Mouse (Mus musculus) embryo, embryonic 11 days (tissue): ENCODE data around the gene Pmpcb.
A peak's percentile ranks its signal among the peaks of the same experiment; 100 is the strongest.
"Not testable (repeated sequence)": the region's sequence is repeated elsewhere in the genome, so short reads cannot be mapped to it uniquely, and the experiment has no call there.

ENCODE experiments used
- DNase-seq: peaks from one replicate; pipeline ENCODE4 v3.0.0-alpha.2; 2015

The Pmpcb gene

DNA sequence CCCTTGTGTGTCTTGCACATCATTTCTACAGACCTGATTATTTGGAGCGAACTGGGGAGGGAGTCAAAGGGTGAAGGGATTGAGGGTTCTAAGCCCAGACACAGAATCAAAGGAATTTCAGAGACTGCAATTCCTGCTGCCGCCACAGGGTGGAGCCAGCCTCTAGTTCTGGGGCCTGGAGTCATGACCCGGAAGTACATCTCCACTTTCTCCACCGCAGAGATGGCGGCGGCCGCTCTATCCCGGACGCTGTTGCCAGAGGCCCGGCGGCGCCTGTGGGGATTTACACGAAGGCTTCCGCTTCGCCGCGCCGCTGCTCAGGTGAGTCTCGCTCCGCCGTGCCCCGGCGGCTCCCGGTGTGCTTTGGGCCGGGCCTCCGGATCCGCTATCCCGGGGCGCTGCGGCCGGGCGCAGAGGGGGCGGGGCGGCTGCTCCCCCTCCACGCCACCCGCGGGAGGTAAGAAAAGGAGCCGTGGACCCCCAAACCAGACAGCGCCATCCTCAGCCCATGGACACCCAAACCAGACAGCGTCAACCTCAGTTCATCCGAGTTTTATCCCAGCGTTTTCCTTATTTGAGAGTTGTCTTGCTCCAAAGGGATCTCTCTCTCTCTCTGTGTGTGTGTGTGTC lies at the start of gene Pmpcb:
Pmpcb (plus strand) TSS at position 186 of the 630 bp plus-strand sequence.
- DNase-seq, result peak; percentile 92

- no peak for DNase-seq
Observed at GRCm38 (mm10) chr5:21692230-21692629, 44.7 kb upstream of the Pmpcb start.

- no peak for DNase-seq
Observed at GRCm38 (mm10) chr5:21693372-21693870, 43.5 kb upstream of the Pmpcb start.

- no peak for DNase-seq
Observed at GRCm38 (mm10) chr5:21694854-21695490, 42.0 kb upstream of the Pmpcb start.

DNA sequence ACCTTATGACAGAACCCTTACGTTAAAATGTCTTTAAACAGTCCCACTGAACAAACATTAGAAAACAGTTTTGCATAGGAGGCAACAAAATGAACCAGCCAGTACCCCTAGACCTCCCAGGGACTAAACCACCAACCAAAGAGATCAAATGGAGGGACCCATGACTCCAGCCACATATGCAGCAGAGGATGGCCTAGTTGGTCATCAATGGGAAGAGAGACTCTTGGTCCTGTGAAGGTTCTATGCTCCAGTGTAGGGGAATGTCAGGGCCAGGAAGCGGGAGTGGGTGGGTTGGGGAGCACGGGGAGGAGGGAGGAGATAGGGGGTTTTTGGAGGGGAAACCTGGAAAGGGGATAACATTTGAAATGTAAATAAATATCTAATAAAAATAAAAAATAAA lies 37.4 kb upstream of the Pmpcb start:
- DNase-seq, result not testable (repeated sequence)

DNA sequence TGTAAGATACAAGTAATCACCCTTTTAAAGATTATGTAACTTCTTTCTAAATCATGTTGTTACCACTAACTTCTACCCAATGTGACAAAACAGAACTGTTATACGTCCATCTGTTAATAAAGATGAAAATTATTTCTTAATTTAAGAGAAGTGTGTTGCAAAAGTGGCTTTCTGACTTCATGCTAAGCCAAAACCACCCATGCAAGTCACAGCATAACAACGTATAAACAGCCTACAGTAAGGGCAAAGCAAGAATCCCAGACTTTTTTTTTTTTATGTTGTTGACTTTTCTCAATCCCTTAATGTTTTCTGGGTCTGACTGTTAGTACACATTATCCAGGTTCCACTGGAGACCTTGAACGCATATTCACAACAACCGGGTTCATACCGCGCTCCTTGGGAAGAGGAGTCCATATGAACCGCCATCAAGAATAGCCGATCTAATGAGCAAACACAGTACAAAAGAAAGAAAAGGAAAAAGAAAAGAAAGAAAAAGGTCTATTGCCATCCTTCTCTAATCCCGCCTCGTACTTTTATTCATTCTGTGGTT lies 36.6 kb upstream of the Pmpcb start:
- peak; percentile 7 for DNase-seq

DNA sequence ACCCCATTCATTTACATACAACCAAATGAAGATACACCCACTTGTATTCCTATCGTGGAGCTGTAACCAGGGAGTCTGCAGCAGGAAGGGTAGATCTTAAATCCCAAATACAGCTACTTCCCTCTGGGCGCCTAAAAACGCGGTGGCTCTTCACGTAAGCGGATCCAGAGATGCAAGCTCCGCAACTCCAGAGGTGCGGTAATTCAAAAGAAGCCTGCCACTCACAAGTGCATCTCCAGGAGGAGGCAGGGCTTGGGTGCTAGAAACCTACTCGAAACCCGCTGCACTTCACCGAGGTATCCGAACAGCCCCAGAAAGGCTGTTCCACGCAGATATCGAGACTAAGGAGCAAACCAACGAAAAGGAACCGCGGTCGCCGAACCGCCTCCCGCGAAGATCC lies 36.0 kb upstream of the Pmpcb start:
- DNase-seq, result no peak

DNA sequence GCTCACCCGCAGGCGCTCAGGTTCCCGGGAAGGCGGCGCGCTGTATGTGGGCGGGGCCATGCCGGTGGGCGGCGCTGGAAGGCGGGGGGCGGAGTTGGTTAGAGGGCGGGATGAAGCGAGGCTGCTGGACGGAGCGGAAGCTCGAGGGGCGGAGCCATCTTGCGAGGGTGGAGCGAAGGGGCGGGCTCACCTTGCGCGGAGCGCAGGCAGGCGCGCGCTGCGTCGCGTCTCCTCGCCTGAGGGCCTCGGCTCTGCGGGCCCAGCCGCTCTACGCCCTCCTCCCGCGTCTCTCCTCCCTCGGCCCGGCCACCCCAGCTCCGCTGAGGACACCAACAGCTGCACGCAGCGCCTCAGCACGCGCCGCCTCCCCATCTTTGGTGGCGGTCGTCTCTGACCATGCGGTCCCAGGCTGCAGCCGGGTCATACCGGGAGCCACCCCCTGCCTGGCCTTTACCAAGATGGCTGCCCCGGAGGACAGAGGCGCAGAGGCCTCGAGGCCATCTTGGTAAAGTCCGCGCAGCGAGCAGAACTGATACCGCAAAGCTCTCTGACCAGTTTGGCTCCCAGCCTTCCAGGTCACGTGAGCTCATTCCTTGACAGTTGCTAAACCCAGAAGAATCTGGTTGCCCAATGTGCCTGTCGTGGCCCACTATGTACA lies 35.5 kb upstream of the Pmpcb start, which contains the start of gene Napepld:
Napepld (minus strand) TSS at position 46 of the 658 bp plus-strand sequence.
- DNase-seq, result peak; percentile 99

- DNase-seq, result no peak
Observed at GRCm38 (mm10) chr5:21702009-21702364, 35.0 kb upstream of the Pmpcb start.

DNA sequence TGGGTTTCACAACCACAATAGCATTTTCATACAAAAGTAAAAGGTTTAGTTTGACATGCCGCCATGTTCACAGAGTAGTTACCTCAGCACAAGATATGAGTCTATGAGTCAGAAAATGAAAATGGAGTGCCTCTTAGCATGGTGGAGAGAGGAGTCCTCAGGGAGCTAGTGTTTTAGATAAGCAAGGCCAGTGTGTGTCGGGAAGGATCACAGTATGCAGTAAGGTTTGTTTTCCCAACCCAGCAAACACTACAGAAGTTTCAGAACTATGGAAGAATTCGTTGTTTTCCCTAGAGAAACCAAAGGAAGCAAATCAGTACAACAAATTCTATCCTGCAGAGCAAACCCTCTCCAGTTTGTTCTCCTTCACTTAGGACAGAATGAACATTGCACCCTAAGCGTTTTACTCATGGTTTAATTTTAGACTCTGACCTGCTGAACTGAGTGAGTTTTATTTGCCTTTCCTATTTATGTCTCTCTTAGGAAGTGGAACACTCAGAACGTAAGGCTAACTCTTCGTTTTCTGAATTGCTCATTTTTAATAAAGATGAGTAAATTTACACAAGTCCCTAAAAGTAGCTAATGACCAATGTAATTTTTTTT lies 34.0 kb upstream of the Pmpcb start:
- no peak for DNase-seq

DNA sequence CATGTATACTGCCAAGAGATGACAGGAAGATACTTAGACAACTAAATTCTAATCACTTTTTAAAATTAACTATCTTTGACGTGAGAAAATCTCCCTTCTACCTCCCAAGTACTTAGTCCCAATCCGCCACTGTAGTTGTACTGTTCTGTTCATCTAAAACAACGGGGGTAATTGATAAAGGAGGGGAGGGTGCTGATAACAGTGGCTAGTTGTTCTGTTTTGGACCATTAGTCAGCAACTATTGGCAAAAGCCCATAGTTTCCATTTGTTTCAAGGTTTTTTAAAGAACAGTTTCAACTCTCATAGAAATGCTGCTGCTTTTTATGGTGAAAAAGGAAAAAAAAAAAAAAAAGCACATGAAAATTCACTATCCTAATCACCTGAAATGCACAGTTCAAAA lies 33.2 kb upstream of the Pmpcb start:
- no peak for DNase-seq

DNA sequence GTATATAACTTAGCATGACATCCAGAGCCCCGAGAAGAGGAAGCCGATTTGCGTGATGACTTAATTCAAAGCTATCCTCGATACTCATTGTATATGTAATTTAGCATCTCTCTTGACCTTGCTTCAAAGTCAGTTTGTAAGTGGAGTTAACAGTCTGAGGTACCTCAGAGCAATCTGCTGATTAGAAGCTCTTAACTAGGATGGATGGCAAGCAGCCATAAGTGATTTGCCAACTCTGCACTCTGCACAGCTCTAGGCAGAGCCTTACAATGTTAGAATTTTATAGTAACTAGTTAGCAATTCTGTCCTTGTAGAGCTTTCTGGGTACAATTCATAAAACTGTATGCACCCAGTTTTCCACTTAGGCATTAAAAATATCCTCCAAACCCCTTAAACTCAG lies 30.4 kb upstream of the Pmpcb start:
- DNase-seq, result no peak

DNA sequence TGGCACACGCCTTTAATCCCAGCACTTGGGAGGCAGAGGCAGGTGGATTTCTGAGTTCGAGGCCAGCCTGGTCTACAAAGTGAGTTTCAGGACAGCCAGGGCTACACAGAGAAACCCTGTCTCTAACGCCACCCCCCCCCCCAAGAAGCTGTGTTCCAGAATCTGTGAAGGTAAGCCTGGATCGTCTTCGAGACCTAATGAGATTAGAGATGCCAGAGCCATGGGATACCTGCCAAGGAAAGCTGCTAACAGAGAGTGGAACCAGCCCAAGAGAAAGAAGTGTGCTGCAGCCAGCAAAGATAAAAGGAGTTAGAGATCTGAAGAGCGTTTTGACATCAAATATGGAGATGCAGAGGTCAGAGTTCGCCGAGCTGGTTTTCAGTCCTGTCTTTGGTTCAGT lies 28.9 kb upstream of the Pmpcb start:
- DNase-seq, result not testable (repeated sequence)

- no peak for DNase-seq
Observed at GRCm38 (mm10) chr5:21712127-21712715, 24.7 kb upstream of the Pmpcb start.

DNA sequence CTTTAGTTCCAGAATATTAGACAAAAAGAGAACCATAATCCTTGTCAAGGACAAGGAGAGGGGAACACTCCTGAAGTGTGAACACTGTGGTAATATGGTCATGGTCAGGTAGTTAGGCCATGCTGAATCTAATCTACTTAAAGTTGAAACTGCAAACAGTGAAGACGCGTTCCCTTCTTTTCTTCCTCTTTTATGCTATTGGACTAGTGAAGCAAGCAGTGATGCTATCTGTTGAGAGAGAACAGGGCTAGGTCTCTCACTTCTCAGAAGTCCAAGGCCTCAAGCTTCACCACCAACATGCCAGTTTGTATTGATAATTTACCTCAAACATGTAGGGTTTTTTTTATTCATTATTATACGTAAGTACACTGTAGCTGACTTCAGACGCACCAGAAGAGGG lies 22.5 kb upstream of the Pmpcb start:
- no peak for DNase-seq

- no peak for DNase-seq
Observed at GRCm38 (mm10) chr5:21717165-21717715, 19.7 kb upstream of the Pmpcb start.

DNA sequence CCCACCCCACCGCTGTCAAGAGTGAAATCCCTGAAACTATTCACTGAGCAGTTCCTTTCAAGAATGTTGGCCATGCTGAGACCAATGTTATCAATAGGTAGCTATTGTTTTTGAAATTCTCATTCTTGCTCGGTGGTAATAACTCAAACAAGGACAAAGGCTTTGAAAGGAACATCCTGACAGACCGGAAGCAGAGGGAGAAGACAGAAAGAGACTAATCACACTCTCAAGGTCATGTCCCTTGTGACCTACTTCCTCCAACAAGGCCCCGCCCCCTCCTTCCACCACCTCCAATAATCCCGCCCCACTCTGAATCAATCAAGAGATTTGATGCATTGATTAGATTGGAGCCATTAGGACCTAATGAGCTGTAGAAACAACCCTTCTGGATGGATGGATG lies 18.4 kb upstream of the Pmpcb start:
- no peak for DNase-seq

DNA sequence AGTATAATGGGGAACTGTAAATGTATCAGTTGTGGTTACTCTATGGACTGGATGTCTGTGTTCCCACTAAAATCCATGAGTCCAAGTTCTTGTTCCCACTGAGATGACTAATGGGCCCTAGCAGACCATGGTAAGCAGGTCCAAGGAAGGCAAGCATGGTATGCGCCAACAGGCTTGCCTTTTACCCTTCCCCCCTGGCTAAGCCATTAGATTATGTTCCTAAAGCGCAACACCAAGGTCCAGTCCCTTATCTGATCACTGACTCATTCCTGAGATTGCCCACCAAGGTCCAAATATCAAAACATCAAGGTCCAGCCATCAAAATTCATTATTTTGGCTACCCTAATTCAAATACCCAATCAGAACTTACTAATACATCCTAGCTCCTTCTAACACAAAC lies 17.7 kb upstream of the Pmpcb start:
- no peak for DNase-seq

GRCm38 (mm10) chr5:21724427-21724826 lies 12.5 kb upstream of the Pmpcb start:
- DNase-seq, result no peak

- peak; percentile 54 for DNase-seq
Observed at GRCm38 (mm10) chr5:21724872-21725271, 12.1 kb upstream of the Pmpcb start.

- DNase-seq, result no peak
Observed at GRCm38 (mm10) chr5:21729107-21729506, 7.8 kb upstream of the Pmpcb start.

GRCm38 (mm10) chr5:21732177-21732911 lies 4.6 kb upstream of the Pmpcb start:
- peak; percentile 10 for DNase-seq
